In the genomic region with DNA sequence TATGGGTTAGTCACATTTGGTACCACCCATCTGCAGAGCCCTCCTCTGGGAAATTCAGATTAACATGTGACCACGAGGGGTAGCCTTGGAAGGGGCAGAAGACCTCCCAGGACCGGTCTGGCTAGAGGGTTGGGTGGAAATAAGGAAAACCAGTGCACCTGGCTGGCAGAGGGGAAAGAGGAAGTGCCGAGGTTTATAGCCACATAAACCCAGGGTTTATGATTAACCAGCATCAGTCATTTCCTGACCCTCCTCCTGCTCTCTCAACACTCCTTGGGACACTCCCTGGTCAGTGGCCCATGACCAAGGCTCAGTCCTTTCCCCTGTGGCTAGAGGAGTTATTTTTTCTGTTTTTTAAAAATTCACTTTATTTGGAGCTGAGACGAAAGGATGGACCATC, we compare ENCODE assay signal across 13 mouse cellular contexts. TPM values are rescaled to one million over a fixed set of nuclear protein-coding genes. Genes with fewer than 3 reads are reported as not detected.
DNase-seq lines count a peak whose midpoint lies in the region; ATAC-seq and TF ChIP-seq lines count a peak whose summit lies in the region.
"Had no signal": no experiment of that assay in that cellular context is flagged by ENCODE, and none has a peak within 500 bp of the region (broad histone marks: within the 10 kb centered on the region; RNA-seq: fewer than 3 reads in every experiment).

No protein-coding gene starts in this region.

- no peak for TF ChIP-seq RAD21 in MEL (IDR thresholded peaks at IDR 0.05; ENCODE audit: low read depth, low read length)

- WGBS in intestine, embryonic 15.5 days: 42% methylated on average over 4 of the region's 4 CpGs
- WGBS in neural tube, embryonic 15.5 days: 45% methylated on average over 4 of the region's 4 CpGs

- H3K27me3 ChIP-seq in MEL (ENCODE audit: control insufficient read depth in 1 of 2, insufficient read depth in 2 of 2, low read length in 2 of 2): no peaks in the 10 kb centered on the region
- H3K27me3 ChIP-seq in intestine, embryonic 15.5 days (replicated peaks): no peaks in the 10 kb centered on the region
- no peaks in the 10 kb centered on the region for H3K27me3 ChIP-seq in neural tube, embryonic 15.5 days (replicated peaks)
- H3K27me3 ChIP-seq: hindbrain, embryonic 12.5 days had no signal

- peak; percentile 88 for ATAC-seq in intestine, embryonic 15.5 days
- ATAC-seq in megakaryocyte progenitor cell, adult 5-6 weeks (replicated peaks; ENCODE audit: poor library complexity): peak; percentile 37
- no peak for ATAC-seq in neural tube, embryonic 15.5 days (ENCODE audit: low FRiP score)

- no peak overlapping the region for H3K4me2 ChIP-seq in intestine, embryonic 15.5 days (replicated peaks)
- no peak overlapping the region for H3K4me2 ChIP-seq in neural tube, embryonic 15.5 days
- H3K4me2 ChIP-seq: hindbrain, embryonic 12.5 days had no signal

- DNase-seq in MEL (ENCODE audit: low read depth, low spot score): no peak
- DNase-seq in kidney, postnatal 14 days: peak; percentile 68
- DNase-seq in cerebellum, adult 9-10 months: no peak
- no peak for DNase-seq in thymus, postnatal 36 days
- DNase-seq: cerebellum, postnatal 10 days; midbrain, embryonic 14.5 days; right cerebral cortex, postnatal 25 days had no signal

- no peak overlapping the region for H3K27ac ChIP-seq in MEL (ENCODE audit: control insufficient read depth, low read depth, low read length)
- H3K27ac ChIP-seq in intestine, embryonic 15.5 days: peak overlapping the region; percentile 2; the same call in 1 of the 2 replicates
- no peak overlapping the region for H3K27ac ChIP-seq in neural tube, embryonic 15.5 days (replicated peaks)
- H3K27ac ChIP-seq: heart, embryonic 10.5 days; hindbrain, embryonic 12.5 days; left cerebral cortex, adult 2 months had no signal

- TF ChIP-seq EP300 in MEL (IDR thresholded peaks at IDR 0.05; ENCODE audit: low read depth in 1 of 2, low read length in 2 of 2): no peak

- no peak overlapping the region for H3K9ac ChIP-seq in MEL (ENCODE audit: control insufficient read depth, low read depth, low read length, poor library complexity, severe bottlenecking)
- H3K9ac ChIP-seq in intestine, embryonic 15.5 days: no peak overlapping the region
- no peak overlapping the region for H3K9ac ChIP-seq in neural tube, embryonic 15.5 days (replicated peaks)
- H3K9ac ChIP-seq: hindbrain, embryonic 12.5 days had no signal

- peaks cover 0 to 17% of the 10 kb centered on the region in 2 experiments; a peak in 2 of 4 replicates for H3K36me3 ChIP-seq in MEL (ENCODE audit: control insufficient read depth in 1 of 2, insufficient read depth in 2 of 2, low read length in 2 of 2)
- peaks cover 3% of the 10 kb centered on the region for H3K36me3 ChIP-seq in intestine, embryonic 15.5 days
- peaks cover 7% of the 10 kb centered on the region for H3K36me3 ChIP-seq in neural tube, embryonic 15.5 days

- no peak for TF ChIP-seq POLR2A in MEL (IDR thresholded peaks at IDR 0.05; ENCODE audit: control insufficient read depth in 1 of 2, insufficient read depth in 1 of 2, low read depth in 1 of 2, low read length in 2 of 2, poor library complexity in 1 of 2)

- no peak for TF ChIP-seq CTCF in MEL (IDR thresholded peaks at IDR 0.05 in 2 of 3, conservative IDR thresholded peaks at IDR 0.05 in 1 of 3; ENCODE audit: control insufficient read depth in 1 of 3, insufficient read depth in 1 of 3, low read depth in 2 of 3, low read length in 3 of 3, poor library complexity in 1 of 3, severe bottlenecking in 1 of 3)

- peaks cover 4 to 22% of the 10 kb centered on the region in 2 experiments for H3K4me1 ChIP-seq in MEL (ENCODE audit: control insufficient read depth in 1 of 2, insufficient read depth in 2 of 2, low read length in 2 of 2)
- 0 out of 2 replicates have a peak, but pooled peaks cover 10% of the 10 kb centered on the region for H3K4me1 ChIP-seq in intestine, embryonic 15.5 days (replicated peaks)
- no peaks in the 10 kb centered on the region for H3K4me1 ChIP-seq in neural tube, embryonic 15.5 days
- H3K4me1 ChIP-seq: heart, embryonic 10.5 days; hindbrain, embryonic 12.5 days had no signal

- no peaks in the 10 kb centered on the region for H3K79me2 ChIP-seq in MEL (ENCODE audit: control insufficient read depth, insufficient read depth, low read length, poor library complexity)

- H3K9me3 ChIP-seq in MEL (replicated peaks; ENCODE audit: insufficient read depth, low read length): no peaks in the 10 kb centered on the region
- H3K9me3 ChIP-seq in intestine, embryonic 15.5 days: no peaks in the 10 kb centered on the region
- no peaks in the 10 kb centered on the region for H3K9me3 ChIP-seq in neural tube, embryonic 15.5 days (replicated peaks)
- H3K9me3 ChIP-seq: heart, embryonic 10.5 days; hindbrain, embryonic 12.5 days had no signal

- no peak overlapping the region for H3K4me3 ChIP-seq in MEL (ENCODE audit: control insufficient read depth in 1 of 2, insufficient read depth in 1 of 2, low read depth in 2 of 2, low read length in 2 of 2)
- H3K4me3 ChIP-seq in intestine, embryonic 15.5 days (replicated peaks): no peak overlapping the region
- no peak overlapping the region for H3K4me3 ChIP-seq in neural tube, embryonic 15.5 days (replicated peaks)
- H3K4me3 ChIP-seq: heart, embryonic 10.5 days; hindbrain, embryonic 12.5 days; left cerebral cortex, adult 2 months had no signal

TF ChIP-seq in MEL, 35 proteins besides CTCF, POLR2A, EP300 and RAD21:
- TF ChIP-seq CHD2 (IDR thresholded peaks at IDR 0.05; ENCODE audit: low read length) (no peak), RCOR1 (IDR thresholded peaks at IDR 0.05; ENCODE audit: low read depth, low read length) (peak; percentile 88)

RNA-seq across cellular contexts. Expression of a gene that starts 17.8 kb away (rescaled TPM):
- 84.1 and 102 TPM in 2 replicates for total RNA-seq in MEL (2012; rRNA removed)
- polyA plus RNA-seq in MEL (2012; ENCODE audit: insufficient read depth in 1 of 2, insufficient read length in 2 of 2, low read depth in 1 of 2, low replicate concordance in 2 of 2, missing spikeins in 1 of 2): 100 to 1,000 TPM in 1 of 2 experiments, not detected in 1; 117 TPM
- 97.4 and 99.7 TPM in 2 replicates for polyA plus RNA-seq in intestine, embryonic 15.5 days (2015; fragmentation: Nextera tagmentation; extraction: Ambion mirVana)
- total RNA-seq in megakaryocyte progenitor cell, adult 5-6 weeks (2015): 52.4 and 69.7 TPM in 2 replicates
- 95.0 and 96.0 TPM in 2 replicates for total RNA-seq in megakaryocyte progenitor cell, adult 5-6 weeks (2017)
- polyA plus RNA-seq in neural tube, embryonic 15.5 days (2015; fragmentation: Nextera tagmentation; extraction: Ambion mirVana): 74.6 and 86.6 TPM in 2 replicates

RNA-seq across cellular contexts. Expression of a gene that starts 36.2 kb away (rescaled TPM):
- not detected in 2 replicates for total RNA-seq in MEL (2012; rRNA removed)
- under 1 TPM in 1 of 2 experiments, not detected in 1; 0.06 TPM for polyA plus RNA-seq in MEL (2012; ENCODE audit: insufficient read depth in 1 of 2, insufficient read length in 2 of 2, low read depth in 1 of 2, low replicate concordance in 2 of 2, missing spikeins in 1 of 2)
- 8.8 and 10.9 TPM in 2 replicates for polyA plus RNA-seq in intestine, embryonic 15.5 days (2015; fragmentation: Nextera tagmentation; extraction: Ambion mirVana)
- total RNA-seq in megakaryocyte progenitor cell, adult 5-6 weeks (2015): not detected in 2 replicates
- not detected in 2 replicates for total RNA-seq in megakaryocyte progenitor cell, adult 5-6 weeks (2017)
- polyA plus RNA-seq in neural tube, embryonic 15.5 days (2015; fragmentation: Nextera tagmentation; extraction: Ambion mirVana): 0.40 and 3.3 TPM in 2 replicates

RNA-seq across cellular contexts. Expression of a gene that starts 47.7 kb away (rescaled TPM):
- total RNA-seq in MEL (2012; rRNA removed): 0.07 and 0.12 TPM in 2 replicates
- polyA plus RNA-seq in MEL (2012; ENCODE audit: insufficient read depth in 1 of 2, insufficient read length in 2 of 2, low read depth in 1 of 2, low replicate concordance in 2 of 2, missing spikeins in 1 of 2): under 1 TPM in 1 of 2 experiments, not detected in 1; 0.08 TPM
- polyA plus RNA-seq in intestine, embryonic 15.5 days (2015; fragmentation: Nextera tagmentation; extraction: Ambion mirVana): 3.5 and 3.6 TPM in 2 replicates
- total RNA-seq in megakaryocyte progenitor cell, adult 5-6 weeks (2015): 0.05 TPM in 1 of 2 replicates, not detected in the other
- total RNA-seq in megakaryocyte progenitor cell, adult 5-6 weeks (2017): 0.10 TPM in 1 of 2 replicates, not detected in the other
- 4.0 and 4.1 TPM in 2 replicates for polyA plus RNA-seq in neural tube, embryonic 15.5 days (2015; fragmentation: Nextera tagmentation; extraction: Ambion mirVana)
